Mouse (Mus musculus): ENCODE results near the gene B230217C12Rik.
A peak's percentile ranks its signal among the peaks of the same experiment; 100 is the strongest.

B230217C12Rik gene

GRCm38 (mm10) chr11:97809235-97810121 is 31.1 kb upstream of the B230217C12Rik start:
- no peak for DNase-seq (ENCODE audit: low spot score)

DNA sequence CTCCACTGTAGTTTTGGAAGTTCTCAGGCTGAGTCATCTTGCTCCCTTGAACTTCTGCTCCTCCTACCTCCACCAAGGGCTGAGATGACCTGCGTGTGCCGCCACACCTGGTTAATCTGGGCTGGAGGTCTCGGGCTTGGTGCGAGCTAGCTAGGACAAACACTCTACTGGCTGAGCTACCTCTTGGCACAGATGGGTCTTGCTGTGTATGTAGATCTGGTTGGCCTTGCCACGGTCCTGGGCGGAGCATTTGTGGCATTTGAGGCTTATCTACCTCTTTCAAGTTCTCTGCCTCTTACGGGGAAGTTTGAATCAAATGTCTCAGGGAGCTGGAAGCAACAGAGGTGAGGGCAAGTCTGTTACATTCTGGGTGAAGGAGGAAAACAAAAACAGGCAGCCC is 30.2 kb upstream of the B230217C12Rik start:
- DNase-seq (ENCODE audit: low spot score), result no peak

DNA sequence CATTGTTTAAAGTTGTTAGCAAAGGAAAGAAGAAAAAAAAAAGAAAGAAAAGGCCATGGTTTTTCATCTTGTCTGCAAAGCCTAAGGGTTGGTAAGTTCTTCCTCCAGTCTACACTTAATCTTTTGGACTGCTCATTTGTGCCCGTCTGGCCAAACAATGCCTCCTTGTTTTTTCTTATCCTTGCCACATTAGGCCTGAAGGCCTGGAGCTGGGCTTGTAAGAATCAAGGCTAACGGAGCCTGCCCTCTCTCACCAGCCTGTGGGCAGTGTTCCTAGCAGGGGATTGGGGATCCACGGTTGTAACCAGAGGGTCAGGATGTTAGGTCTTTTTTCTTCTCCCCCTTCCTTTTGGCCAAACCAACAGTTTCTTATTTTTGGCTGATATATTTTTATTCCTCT is 29.6 kb upstream of the B230217C12Rik start:
- DNase-seq (ENCODE audit: low spot score), result no peak

GRCm38 (mm10) chr11:97811569-97812362 is 28.8 kb upstream of the B230217C12Rik start:
- peak; percentile 90 for DNase-seq (ENCODE audit: low spot score)

DNA sequence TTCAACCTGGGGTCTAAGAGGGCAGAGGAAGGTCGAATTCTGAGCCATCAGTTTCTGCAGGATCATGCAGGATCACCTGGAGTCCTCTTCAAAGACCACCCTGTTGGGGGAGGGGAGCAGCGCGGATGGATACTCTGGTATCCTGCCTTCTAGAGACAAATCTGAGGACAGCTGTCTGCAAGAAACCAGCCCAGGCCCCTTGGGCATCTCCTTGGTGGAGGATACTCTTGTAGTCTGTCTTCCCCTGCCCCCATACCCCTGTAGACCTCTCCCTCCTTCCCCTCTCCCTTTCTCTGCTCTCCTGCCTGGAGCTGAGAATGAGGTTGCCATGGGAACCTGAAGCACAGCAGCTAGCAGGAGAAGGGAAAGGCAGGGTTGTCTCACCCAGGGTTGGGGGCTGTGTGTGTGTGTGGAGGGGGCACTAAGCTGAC is 28.1 kb upstream of the B230217C12Rik start:
- peak; percentile 66 for DNase-seq (ENCODE audit: low spot score)

DNA sequence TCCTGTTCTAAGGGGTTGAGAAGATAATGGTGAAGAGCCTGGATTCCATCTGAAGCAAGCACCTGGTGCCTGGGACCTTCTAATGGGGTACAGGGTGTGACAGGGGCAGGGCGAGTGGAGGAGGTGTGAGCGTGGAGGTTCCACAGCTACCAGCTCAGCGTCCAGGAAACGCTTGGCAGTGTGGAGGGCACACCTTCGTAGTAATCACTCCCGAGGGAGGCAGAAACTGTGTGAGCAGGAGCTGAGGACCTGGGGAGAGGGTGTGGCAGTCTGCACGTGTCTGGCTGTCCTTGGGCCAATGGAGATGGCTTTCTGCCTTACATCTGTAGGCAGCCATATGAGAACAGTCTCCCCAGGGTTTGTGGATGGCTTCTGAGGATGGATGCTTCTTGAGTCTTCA is 27.5 kb upstream of the B230217C12Rik start:
- DNase-seq (ENCODE audit: low spot score), result no peak

DNA sequence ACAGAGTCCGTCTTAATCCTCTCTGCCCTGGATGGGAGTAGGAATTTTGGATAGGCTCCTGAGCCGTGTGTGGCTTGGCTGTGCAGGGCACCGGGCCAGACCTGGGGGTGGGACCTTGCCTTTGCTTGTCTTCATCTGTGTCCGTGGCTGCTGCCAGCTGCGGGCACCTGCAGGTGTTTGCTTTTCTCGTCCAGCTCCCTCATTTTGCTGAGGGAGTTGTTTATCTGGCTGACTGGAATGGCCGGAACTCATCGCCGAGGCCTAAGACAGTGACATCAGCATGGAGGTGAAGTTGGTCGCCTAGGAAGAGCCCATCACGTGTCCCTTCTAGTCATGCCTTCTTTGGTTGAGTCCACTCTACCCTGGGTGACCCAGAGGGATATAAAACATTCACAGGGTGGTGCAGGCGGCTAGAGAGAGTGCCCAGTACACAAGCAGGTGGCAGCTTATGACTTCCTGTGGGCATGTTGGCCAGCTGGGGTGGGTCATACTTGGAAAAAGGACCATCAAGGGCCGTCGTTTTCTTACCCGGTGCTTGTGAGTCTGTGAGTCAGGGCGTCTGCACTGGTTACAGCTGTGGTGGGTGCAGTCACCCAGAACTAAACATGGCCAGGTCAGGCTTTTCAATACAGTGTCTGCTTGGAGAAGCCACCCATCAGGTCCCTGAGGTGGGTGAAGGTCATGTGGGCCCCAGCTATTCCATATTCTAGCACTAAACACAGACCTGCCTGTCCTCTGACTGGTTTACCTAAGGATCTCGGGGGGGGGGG is 26.6 kb upstream of the B230217C12Rik start:
- DNase-seq (ENCODE audit: low spot score), result peak; percentile 42

DNA sequence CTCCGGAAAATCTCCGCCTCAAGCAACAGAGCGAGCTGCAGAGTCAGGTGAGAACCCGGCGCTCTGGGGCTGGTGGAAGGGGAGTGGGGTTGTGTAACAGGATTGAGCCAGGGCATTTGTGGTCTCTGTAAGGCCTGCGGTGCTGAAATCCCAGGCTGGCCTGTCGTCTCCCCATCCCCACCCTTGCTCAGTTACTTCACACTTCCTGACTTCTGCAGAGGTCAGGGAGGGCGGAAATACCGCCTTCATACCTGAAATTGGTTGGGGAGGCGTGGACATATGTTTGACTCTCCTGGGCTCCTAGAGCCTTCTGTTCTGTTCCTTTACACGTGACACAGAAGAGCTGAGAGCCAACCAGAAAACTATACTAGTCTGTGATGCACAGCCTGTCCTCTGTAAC is 24.8 kb upstream of the B230217C12Rik start:
- DNase-seq (ENCODE audit: low spot score), result no peak

- no peak for DNase-seq (ENCODE audit: low spot score)
These were observed 24.4 kb upstream of the B230217C12Rik start for GRCm38 (mm10) chr11:97816176-97816575.

- peak; percentile 63 for DNase-seq (ENCODE audit: low spot score)
These were observed 23.7 kb upstream of the B230217C12Rik start for GRCm38 (mm10) chr11:97816916-97817315.

GRCm38 (mm10) chr11:97817379-97817778 is 23.2 kb upstream of the B230217C12Rik start:
- DNase-seq (ENCODE audit: low spot score), result peak; percentile 69

DNA sequence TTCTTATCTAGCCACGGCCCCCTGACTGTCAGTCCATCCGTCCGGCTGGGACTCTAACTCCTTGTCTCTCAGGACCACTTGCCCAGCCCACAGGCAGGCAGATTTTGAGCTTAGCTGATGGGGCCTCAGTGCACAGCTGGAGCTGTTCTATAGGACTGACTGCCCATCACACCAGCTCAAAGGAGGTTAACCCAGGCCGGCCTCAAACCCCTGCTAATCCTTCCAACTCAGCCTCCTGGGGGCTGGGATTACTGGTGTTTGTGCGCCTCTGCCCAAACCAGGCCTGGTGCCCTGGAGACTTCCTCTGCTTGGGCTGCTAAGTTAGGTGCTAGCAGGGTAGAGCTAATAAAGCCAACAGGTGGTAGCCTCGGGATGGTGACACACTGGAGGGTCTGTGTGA is 22.6 kb upstream of the B230217C12Rik start:
- no peak for DNase-seq (ENCODE audit: low spot score)

- DNase-seq (ENCODE audit: low spot score), result no peak
These were observed 22.0 kb upstream of the B230217C12Rik start for GRCm38 (mm10) chr11:97818571-97818970.

DNA sequence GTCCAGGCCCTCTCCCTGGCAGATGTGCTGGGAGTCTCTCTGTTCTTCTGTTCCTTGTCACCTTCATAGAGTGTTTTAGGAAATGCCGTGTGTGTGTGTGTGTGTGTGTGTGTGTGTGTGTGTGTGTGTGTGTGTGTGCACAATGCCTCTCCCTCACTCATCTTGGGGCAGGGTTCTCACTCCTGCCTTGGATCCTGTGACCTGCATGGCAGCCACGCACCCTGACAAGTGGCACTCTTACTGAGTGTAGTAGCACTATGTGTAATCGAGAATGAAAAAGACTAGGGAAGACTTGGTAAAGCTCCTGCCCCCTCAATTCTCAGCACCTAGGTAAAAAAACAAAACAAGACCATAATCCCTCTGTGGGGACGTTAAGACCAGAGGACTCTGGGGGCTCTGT is 21.5 kb upstream of the B230217C12Rik start:
- no peak for DNase-seq (ENCODE audit: low spot score)

DNA sequence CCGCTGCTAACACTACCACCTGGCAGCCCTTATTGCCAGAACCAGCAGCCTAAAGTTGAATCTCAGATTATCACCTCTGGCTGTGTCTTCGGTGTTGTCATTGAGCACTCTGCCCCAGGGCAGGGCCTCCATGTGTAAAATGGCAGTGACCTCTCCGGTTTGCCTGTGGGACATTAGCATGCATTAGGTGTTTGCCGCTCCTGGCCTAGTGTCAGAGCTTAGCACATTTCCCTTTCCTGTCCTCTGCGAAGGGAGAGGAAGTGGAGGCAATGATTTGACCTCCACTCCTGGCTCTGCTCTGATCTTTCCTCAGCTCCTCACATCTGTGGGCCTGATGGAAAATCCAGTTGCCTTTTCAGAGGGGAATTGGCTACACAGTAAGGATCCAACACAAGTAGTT is 20.7 kb upstream of the B230217C12Rik start:
- DNase-seq (ENCODE audit: low spot score), result no peak

- peak; percentile 65 for DNase-seq (ENCODE audit: low spot score)
These were observed 19.7 kb upstream of the B230217C12Rik start for GRCm38 (mm10) chr11:97820840-97821239.

- DNase-seq (ENCODE audit: low spot score), result no peak
These were observed 19.0 kb upstream of the B230217C12Rik start for GRCm38 (mm10) chr11:97821401-97822064.

GRCm38 (mm10) chr11:97822840-97823603 is 17.6 kb upstream of the B230217C12Rik start:
- DNase-seq (ENCODE audit: low spot score), result peak; percentile 70

DNA sequence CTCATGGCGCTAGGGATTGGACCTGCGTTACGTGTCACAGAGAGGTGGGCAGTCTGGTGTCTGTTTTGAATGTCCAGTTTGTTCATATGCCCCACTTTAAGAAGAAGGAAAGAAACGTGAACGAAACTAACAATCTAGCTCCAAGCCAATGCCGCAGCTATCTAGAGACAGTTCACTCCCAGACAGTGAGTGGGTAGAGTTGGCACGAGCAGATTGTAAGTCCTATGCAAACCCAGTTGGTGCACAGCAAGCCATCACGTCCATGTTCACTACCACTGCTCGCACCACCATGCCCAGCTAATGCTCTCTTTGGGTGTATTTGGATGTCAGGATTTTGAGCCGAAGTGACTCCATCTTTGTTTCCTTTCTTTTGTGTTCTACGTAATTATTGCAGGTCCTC is 16.4 kb upstream of the B230217C12Rik start:
- DNase-seq (ENCODE audit: low spot score), result no peak

DNA sequence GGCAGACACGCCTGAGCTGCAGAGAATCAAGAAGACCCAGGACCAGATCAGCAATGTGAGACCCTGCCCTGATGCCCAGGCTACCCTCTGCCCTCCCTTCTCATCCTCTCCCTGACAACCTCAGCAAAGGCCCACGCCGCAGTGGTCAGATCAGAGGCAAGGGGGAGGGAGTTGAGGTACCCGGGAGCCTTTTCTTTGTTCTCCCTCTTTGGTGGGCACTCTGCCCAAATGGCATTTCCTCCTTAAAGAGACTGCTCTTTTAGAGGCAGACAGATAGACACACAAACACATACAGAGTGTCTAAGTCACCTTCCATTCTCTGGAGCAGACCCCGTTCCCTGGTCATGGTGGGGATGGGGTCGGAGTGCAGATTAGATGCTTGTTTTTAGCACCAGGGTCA is 15.7 kb upstream of the B230217C12Rik start:
- DNase-seq (ENCODE audit: low spot score), result no peak

GRCm38 (mm10) chr11:97825295-97825694 is 15.3 kb upstream of the B230217C12Rik start:
- DNase-seq (ENCODE audit: low spot score), result no peak

Measured in yolk sac, embryonic 10.5 days (tissue).